Mouse (Mus musculus) lung, adult 2 months (tissue): ENCODE measurements around the gene Olfr575. TPM values are rescaled to one million over a fixed set of nuclear protein-coding genes. Genes with fewer than 3 reads are reported as not detected.

Source experiments
- DNase-seq: peaks from one replicate; pipeline ENCODE4 v3.0.0; 2022
- H3K4me1 ChIP-seq: fragments of 200-500 bp; 2 replicates; pipeline ENCODE4 v1.6.1; 2011; ENCODE audit warnings: low read length; ENCODE audit not compliant: control insufficient read depth, insufficient read depth
- H3K4me3 ChIP-seq: fragments of 200-500 bp; replicated peaks from 2 replicates; pipeline ENCODE3; 2011; ENCODE audit warnings: low read depth, mild to moderate bottlenecking, control low read depth, low read length; ENCODE audit errors: extremely low read depth
- CTCF ChIP-seq: fragments of 200-500 bp; IDR thresholded peaks from 2 replicates; pipeline ENCODE4 v1.5.1; 2011; ENCODE audit warnings: mild to moderate bottlenecking, low read length, control low read depth; ENCODE audit not compliant: insufficient read depth
- POLR2A ChIP-seq: fragments of 200-500 bp; IDR thresholded peaks from 2 replicates; pipeline ENCODE4 v1.6.1; 2011; ENCODE audit warnings: low read depth, mild to moderate bottlenecking, control low read depth, low read length, borderline replicate concordance; ENCODE audit errors: extremely low read depth
- WGBS: fragments of 180-500 bp; shearing (Covaris S2); methylation state at CpG from one replicate; pipeline ENCODE4 v1.1.7; 2018; 5-methylcytosine and 5-hydroxymethylcytosine counted together
- polyA plus RNA-seq: library from polyadenylated mRNA; depleted of rRNA; stranded (reverse); fragments of >200 nt; gene quantifications from 2 replicates; pipeline ENCODE4 v1.2.3, GENCODE M21; 2012; rRNA removed

Olfr575 gene
- polyA plus RNA-seq: not detected in 2 replicates

GRCm38 (mm10) chr7:102958593-102958992 is at the start of gene Olfr575:
TSS of gene Olfr575 (minus strand) at chr7:102958775.
- H3K4me1 ChIP-seq: no peaks in the 10 kb centered on the region
- 23% methylated on average over 1 of the region's 1 CpGs for WGBS
- H3K4me3 ChIP-seq: no peak within 1 kb of the TSS
- no peak for DNase-seq
- TF ChIP-seq CTCF: no peak

- DNase-seq: no peak
- Histone ChIP-seq H3K4me1 (no peaks in the 10 kb centered on the region), H3K4me3 (no peak within 1 kb of the TSS)
- 56% methylated on average over 3 of the region's 3 CpGs for WGBS
- no peak for TF ChIP-seq CTCF
- no peak for TF ChIP-seq POLR2A
These were observed 30.6 kb upstream of the Olfr575 start, which contains the start of gene Olfr578 for GRCm38 (mm10) chr7:102989224-102989623. TSS of gene Olfr578 (minus strand) at chr7:102989324.

- Histone ChIP-seq H3K4me3 (no peak within 1 kb of the TSS), H3K4me1 (no peaks in the 10 kb centered on the region)
- TF ChIP-seq CTCF (no peak), POLR2A (no peak)
- 67% methylated on average over 2 of the region's 2 CpGs for WGBS
- DNase-seq: no peak
These were observed 17.3 kb upstream of the Olfr575 start, which contains the start of gene Olfr577 for GRCm38 (mm10) chr7:102975843-102976242. TSS of gene Olfr577 (minus strand) at chr7:102975943.

GRCm38 (mm10) chr7:102974399-102974798 is 15.8 kb upstream of the Olfr575 start:
- DNase-seq: no peak
- no peak for TF ChIP-seq CTCF
- TF ChIP-seq POLR2A: no peak
- Histone ChIP-seq H3K4me1 (no peaks in the 10 kb centered on the region), H3K4me3 (no peak overlapping the region)
- 26% methylated on average over 1 of the region's 1 CpGs for WGBS

- no peaks in the 10 kb centered on the region; the same call in 1 of the 2 replicates for H3K4me1 ChIP-seq
- no peak for DNase-seq
- 14% methylated on average over 2 of the region's 2 CpGs for WGBS
- H3K4me3 ChIP-seq: no peak within 1 kb of the TSS
- TF ChIP-seq POLR2A: no peak
- TF ChIP-seq CTCF: no peak
These were observed 3.8 kb upstream of the Olfr575 start, which contains the start of gene Olfr576 for GRCm38 (mm10) chr7:102962360-102962759. TSS of gene Olfr576 (plus strand) at chr7:102962660.

- H3K4me1 ChIP-seq: no peaks in the 10 kb centered on the region
- no peak overlapping the region for H3K4me3 ChIP-seq
- 50% methylated on average over 3 of the region's 3 CpGs for WGBS
- TF ChIP-seq CTCF (no peak), POLR2A (no peak)
- no peak for DNase-seq
These were observed 438 bp downstream of the Olfr575 start for GRCm38 (mm10) chr7:102958137-102958536.

- WGBS: 53% methylated on average over 1 of the region's 1 CpGs
These were observed 7.8 kb downstream of the Olfr575 start for GRCm38 (mm10) chr7:102950732-102951131.

GRCm38 (mm10) chr7:102948167-102948566 is 10.4 kb downstream of the Olfr575 start, which contains the start of gene Olfr574:
TSS of gene Olfr574 (plus strand) at chr7:102948467.
- WGBS: 83% methylated on average over 1 of the region's 1 CpGs

More at GRCm38 (mm10) chr7:102950732-102951131, 7.8 kb downstream of the Olfr575 start:
- TF ChIP-seq CTCF (no peak), POLR2A (no peak)
- DNase-seq: no peak
- no peaks in the 10 kb centered on the region for H3K4me1 ChIP-seq
- H3K4me3 ChIP-seq: no peak overlapping the region

GRCm38 (mm10) chr7:102943417-102943816 is 15.2 kb downstream of the Olfr575 start:
- Histone ChIP-seq H3K4me1 (no peaks in the 10 kb centered on the region), H3K4me3 (no peak overlapping the region)
- no peak for DNase-seq
- 79% methylated on average over 1 of the region's 1 CpGs for WGBS
- no peak for TF ChIP-seq POLR2A
- no peak for TF ChIP-seq CTCF

More at GRCm38 (mm10) chr7:102948167-102948566, 10.4 kb downstream of the Olfr575 start, which contains the start of gene Olfr574:
- H3K4me3 ChIP-seq: no peak within 1 kb of the TSS
- TF ChIP-seq CTCF (no peak), POLR2A (no peak)
- DNase-seq: no peak
- H3K4me1 ChIP-seq: no peaks in the 10 kb centered on the region

- 79% methylated on average over 2 of the region's 2 CpGs for WGBS
- TF ChIP-seq POLR2A: no peak
- no peak for TF ChIP-seq CTCF
These were observed 16.1 kb downstream of the Olfr575 start, which contains the start of gene Olfr573-ps1 for GRCm38 (mm10) chr7:102942475-102942874. TSS of gene Olfr573-ps1 (minus strand) at chr7:102942575.

More at GRCm38 (mm10) chr7:102942475-102942874, 16.1 kb downstream of the Olfr575 start, which contains the start of gene Olfr573-ps1:
- DNase-seq: no peak
- H3K4me1 ChIP-seq: no peaks in the 10 kb centered on the region
- no peak within 1 kb of the TSS for H3K4me3 ChIP-seq
